Mouse (Mus musculus) heart, adult 2 months (tissue): Measurements from ENCODE around the gene Ssrp1. TPM values are rescaled to one million over a fixed set of nuclear protein-coding genes. Genes with fewer than 3 reads are reported as not detected.

Experiments
- DNase-seq, 2 experiments: peaks; one replicate each; pipeline ENCODE4 v3.0.0; 2021
- H3K27ac ChIP-seq: fragments of 200-600 bp; 2 replicates; pipeline ENCODE4 v1.8.1; 2022
- H3K27me3 ChIP-seq: fragments of 200-500 bp; 2 replicates; pipeline ENCODE4 v1.6.1; 2012; ENCODE audit warnings: mild to moderate bottlenecking, low read length, inconsistent platforms, mixed read lengths; ENCODE audit not compliant: control insufficient read depth, insufficient read depth
- H3K36me3 ChIP-seq: fragments of 200-500 bp; 2 replicates; pipeline ENCODE4 v1.6.1; 2012; ENCODE audit warnings: low read length, inconsistent platforms; ENCODE audit not compliant: control insufficient read depth, insufficient read depth
- H3K4me1 ChIP-seq: fragments of 200-500 bp; 2 replicates; pipeline ENCODE4 v1.6.1; 2011; ENCODE audit warnings: low read length; ENCODE audit not compliant: control insufficient read depth, insufficient read depth
- H3K4me3 ChIP-seq: fragments of 200-600 bp; 2 replicates; pipeline ENCODE4 v1.8.1; 2022
- H3K79me2 ChIP-seq: fragments of 200-500 bp; replicated peaks from 2 replicates; pipeline ENCODE4 v1.6.1; 2012; ENCODE audit warnings: mild to moderate bottlenecking, inconsistent platforms, low read length, moderate library complexity, mixed read lengths; ENCODE audit not compliant: control insufficient read depth, insufficient read depth
- H3K9ac ChIP-seq: fragments of 200-500 bp; 2 replicates; pipeline ENCODE4 v1.6.1; 2012; ENCODE audit warnings: low read depth, mild to moderate bottlenecking, control low read depth, inconsistent platforms, low read length, mixed read lengths
- CTCF ChIP-seq: fragments of 200-600 bp; IDR thresholded peaks from 2 replicates; pipeline ENCODE4 v1.8.1; 2022; ENCODE audit warnings: antibody characterized with exemption, mild to moderate bottlenecking, moderate library complexity
- EP300 ChIP-seq: fragments of 200-500 bp; IDR thresholded peaks from 2 replicates; pipeline ENCODE4 v1.6.1; 2011; ENCODE audit warnings: low read depth, low read length, control low read depth; ENCODE audit not compliant: insufficient read depth
- POLR2A ChIP-seq: fragments of 200-500 bp; IDR thresholded peaks from 2 replicates; pipeline ENCODE4 v1.6.1; 2011; ENCODE audit warnings: mild to moderate bottlenecking, low read depth, low read length, control low read depth; ENCODE audit not compliant: insufficient read depth
- WGBS: fragments of 180-500 bp; shearing (Covaris S2); methylation state at CpG from one replicate; pipeline ENCODE4 v1.1.7; 2018; 5-methylcytosine and 5-hydroxymethylcytosine counted together
- intact Hi-C: fragments of 180-260 bp; cut with DNase I; formaldehyde crosslinking; loops from one replicate; pipeline ENCODE4 v1.15.1; 2025
- long read RNA-seq: library from polyadenylated mRNA; stranded (forward); transcript quantifications from one replicate; pipeline ENCODE4 v2.0.0, GENCODE M21; 2021
- polyA plus RNA-seq: library from polyadenylated mRNA; depleted of rRNA; stranded (reverse); fragments of >200 nt; gene quantifications from 2 replicates; pipeline ENCODE4 v1.2.3, GENCODE M21; 2012; rRNA removed
- total RNA-seq, 2 experiments: library from RNA; stranded (reverse); gene quantifications; 2 replicates each; pipeline ENCODE4 v1.2.3; 2021

The Ssrp1 gene
- total RNA-seq (10 to 100 TPM; 38.8 to 39.0 TPM), polyA plus RNA-seq (39.6 and 59.5 TPM in 2 replicates)
- long read RNA-seq, transcript Ssrp1-201 (17 exons, 2,739 nt) = major isoform, 51 of 62 reads
- long read RNA-seq, partial matches to known transcripts = 5 of 62 reads
- long read RNA-seq, other reads (novel, unspliced or antisense) = 4 of 62 reads

DNA sequence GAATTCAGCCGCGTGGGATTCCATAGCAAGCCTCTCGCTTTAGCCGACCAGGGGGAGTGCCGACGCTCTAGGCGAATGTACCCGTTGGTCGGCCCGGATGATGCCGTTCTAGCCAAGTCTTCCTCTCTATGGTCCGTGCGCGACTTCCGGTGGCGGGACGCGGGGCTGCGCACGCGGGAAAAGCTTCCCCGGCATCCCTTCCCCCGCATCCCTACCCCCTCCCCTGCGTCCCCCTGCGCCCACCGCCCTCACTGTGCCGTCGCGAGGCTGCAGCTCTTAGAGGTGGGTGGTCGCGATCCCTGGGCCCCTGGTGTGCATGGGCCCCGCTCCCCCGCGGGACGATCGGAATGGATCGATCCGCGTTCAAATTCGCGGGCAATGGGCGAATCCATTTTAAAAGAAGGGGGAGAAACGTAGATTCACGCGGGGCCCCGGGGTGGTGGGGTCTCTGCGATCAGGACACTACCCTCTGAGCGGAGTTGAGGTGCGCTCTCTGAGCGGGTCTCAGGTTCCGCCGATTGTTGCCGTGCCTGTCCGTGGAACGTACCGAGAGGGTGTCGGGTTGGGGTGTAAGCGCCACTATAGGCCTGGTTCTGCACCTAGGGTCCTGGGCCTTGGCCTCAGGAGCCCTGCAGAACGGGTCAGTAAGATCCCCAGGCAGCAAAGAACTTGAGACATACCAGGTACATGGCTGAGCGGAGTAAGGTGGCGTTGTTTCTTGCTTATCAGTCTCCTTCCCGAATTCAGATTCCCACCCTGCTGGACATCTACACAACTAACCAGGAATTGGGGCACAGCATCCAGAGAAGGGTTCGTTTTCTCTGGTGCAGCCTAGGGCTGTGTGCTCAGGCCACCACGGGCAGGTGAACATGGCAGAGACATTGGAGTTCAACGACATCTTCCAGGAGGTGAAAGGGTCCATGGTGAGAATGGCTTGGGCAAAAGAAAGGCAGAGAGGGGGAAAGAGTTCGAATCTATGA is at the start of gene Ssrp1, which contains the start of gene P2rx3:
Ssrp1 (plus strand) TSS at position 188 of the 980 bp plus-strand sequence.
P2rx3 (minus strand) TSS at position 416 of the 980 bp plus-strand sequence.
- H3K4me3 ChIP-seq = peak within 1 kb of the TSS; percentile 99
- peak; percentile 28 for TF ChIP-seq CTCF
- peak; percentile 64; the same call in 1 of the 2 replicates for TF ChIP-seq EP300
- peak; percentile 75 for TF ChIP-seq POLR2A
- no peaks in the 10 kb centered on the region for H3K79me2 ChIP-seq
- H3K27ac ChIP-seq = peak within 1 kb of the TSS; percentile 91
- no peaks in the 10 kb centered on the region for H3K27me3 ChIP-seq
- H3K9ac ChIP-seq = peak within 1 kb of the TSS; percentile 90
- peaks cover 5% of the 10 kb centered on the region for H3K4me1 ChIP-seq
- WGBS = 1% methylated on average over 66 of the region's 66 CpGs
- H3K36me3 ChIP-seq = no peaks in the 10 kb centered on the region; the same call in 1 of the 2 replicates
- peak; percentile 92 to 93 for DNase-seq
- intact Hi-C loops = loop anchor here (1.0 to 5.0 kb wide), 2 partner anchors 10 to 310 kb away; partner anchors contain the start of gene Clp1

DNA sequence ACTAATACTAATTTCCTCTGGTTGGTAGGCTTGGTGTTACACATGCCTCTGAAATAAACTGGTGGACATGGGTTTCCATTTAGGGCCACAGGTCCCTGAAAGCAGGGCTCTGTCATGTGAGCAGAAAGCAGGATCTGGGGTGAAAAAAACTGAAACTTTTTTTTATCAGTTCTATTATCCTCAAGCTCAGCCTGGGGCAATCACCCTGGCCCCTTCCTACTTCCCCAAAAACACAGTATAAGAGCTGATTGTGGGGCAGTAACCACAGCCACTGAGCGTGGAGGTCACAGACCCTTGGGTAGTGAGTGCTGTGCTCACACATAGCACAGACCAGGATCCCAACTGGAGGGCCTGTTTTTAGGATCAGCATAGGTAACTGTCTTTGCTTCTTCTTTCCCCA is 49.1 kb upstream of the Ssrp1 start, which contains the start of gene Prg3:
Prg3 (plus strand) TSS at position 286 of the 400 bp plus-strand sequence.
- no peak for TF ChIP-seq CTCF
- TF ChIP-seq EP300 = no peak
- TF ChIP-seq POLR2A = no peak
- Histone ChIP-seq H3K4me3 (no peak within 1 kb of the TSS), H3K36me3 (no peaks in the 10 kb centered on the region), H3K27ac (no peak within 1 kb of the TSS), H3K27me3 (no peaks in the 10 kb centered on the region), H3K9ac (no peak within 1 kb of the TSS), H3K79me2 (no peaks in the 10 kb centered on the region), H3K4me1 (no peaks in the 10 kb centered on the region)
- WGBS = 70% methylated on average over 1 of the region's 1 CpGs
- intact Hi-C loops = no loop called here
- no peak for DNase-seq

DNA sequence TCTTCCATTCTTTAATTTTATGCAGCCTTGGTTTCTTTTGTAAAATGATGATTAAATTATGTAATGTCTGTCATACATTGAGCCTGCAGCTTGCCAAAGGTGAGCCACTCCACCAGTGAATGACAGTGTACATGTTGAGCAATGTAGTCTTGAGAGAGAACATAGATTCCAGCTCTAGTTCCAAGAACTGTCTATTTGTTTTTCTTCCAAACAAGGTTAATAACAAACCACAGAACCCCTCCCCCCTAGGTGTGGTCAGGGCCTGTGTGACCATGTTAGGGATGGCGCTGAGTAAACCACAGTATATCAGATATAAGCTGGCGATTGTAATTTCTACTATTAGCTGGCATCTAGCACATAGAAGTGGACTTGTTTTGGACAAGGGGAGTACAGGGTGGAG is 40.7 kb upstream of the Ssrp1 start:
- 89% methylated on average over 2 of the region's 2 CpGs for WGBS
- no peaks in the 10 kb centered on the region for H3K27me3 ChIP-seq
- no peak overlapping the region for H3K4me3 ChIP-seq
- no peak overlapping the region for H3K9ac ChIP-seq
- H3K27ac ChIP-seq = no peak overlapping the region
- H3K79me2 ChIP-seq = no peaks in the 10 kb centered on the region
- H3K36me3 ChIP-seq = no peaks in the 10 kb centered on the region
- H3K4me1 ChIP-seq = peaks cover 11% of the 10 kb centered on the region
- intact Hi-C loops = no loop called here
- TF ChIP-seq POLR2A (no peak), CTCF (no peak), EP300 (no peak)
- no peak for DNase-seq

DNA sequence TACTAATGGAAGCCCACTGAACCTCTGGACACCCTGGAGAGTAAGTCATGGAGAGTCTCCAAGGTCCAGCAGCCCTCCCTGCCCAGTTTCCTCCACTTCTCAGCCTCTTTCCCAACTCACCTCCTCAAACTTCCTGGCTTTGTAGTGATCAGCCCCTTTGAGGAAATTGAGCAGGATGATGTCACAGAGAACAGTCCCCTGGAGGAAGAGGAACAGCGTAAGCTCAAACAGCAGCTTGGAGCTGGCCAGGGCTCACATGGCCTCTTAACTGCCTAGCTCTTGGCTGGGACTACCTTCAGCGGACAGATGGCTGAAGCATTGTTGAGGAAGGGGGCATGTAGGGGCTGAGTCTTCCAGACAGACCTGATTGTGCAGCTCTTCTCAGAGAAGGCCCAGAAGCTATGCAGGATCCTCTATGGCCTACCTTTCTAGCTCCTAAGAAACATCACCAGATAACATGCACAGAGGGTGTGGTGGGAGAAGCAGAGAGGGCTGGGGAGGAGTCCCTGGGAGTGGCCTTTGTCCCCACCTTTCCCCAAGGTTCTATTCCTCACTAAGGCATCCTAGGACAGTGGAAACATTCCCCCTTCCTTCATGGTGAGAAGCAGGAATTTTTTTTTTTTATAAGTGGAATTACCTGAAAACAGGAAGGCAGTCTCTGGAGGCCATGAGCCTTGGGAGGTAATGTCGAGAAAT is 37.4 kb upstream of the Ssrp1 start:
- intact Hi-C loops = no loop called here

DNA sequence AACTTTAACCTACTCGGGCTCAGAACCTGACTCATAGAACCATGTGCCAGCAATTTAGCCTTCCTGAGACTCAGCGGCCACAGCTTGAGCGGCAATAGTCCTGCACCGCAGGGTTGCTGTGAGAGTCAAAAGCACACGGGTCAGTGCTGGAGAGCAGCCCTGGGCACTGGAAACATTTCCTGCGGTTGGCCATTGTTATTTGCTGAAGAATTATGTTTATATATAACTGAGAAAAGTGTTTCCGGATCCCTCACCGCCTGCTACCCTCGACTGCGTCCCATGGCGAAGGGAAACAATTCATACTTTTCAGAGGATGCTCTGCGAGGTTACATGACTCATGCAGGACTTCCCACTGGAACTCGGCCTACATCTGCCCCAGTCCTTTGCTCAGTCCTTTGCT is 35.5 kb upstream of the Ssrp1 start:
- H3K27me3 ChIP-seq = no peaks in the 10 kb centered on the region
- intact Hi-C loops = no loop called here
- no peak overlapping the region for H3K9ac ChIP-seq
- DNase-seq = peak in 1 of 2 experiments; percentile 27
- peaks cover 19% of the 10 kb centered on the region for H3K4me1 ChIP-seq
- H3K79me2 ChIP-seq = no peaks in the 10 kb centered on the region
- 49% methylated on average over 13 of the region's 13 CpGs for WGBS
- peak overlapping the region; percentile 54 for H3K27ac ChIP-seq
- no peaks in the 10 kb centered on the region for H3K36me3 ChIP-seq
- no peak overlapping the region for H3K4me3 ChIP-seq
- TF ChIP-seq POLR2A (no peak), CTCF (no peak)

More for the DNA sequence above, 37.4 kb upstream of the Ssrp1 start:
- peak overlapping the region; percentile 57 for H3K27ac ChIP-seq
- peak; percentile 28 to 33 for DNase-seq
- no peak overlapping the region for H3K4me3 ChIP-seq
- H3K36me3 ChIP-seq = no peaks in the 10 kb centered on the region
- H3K79me2 ChIP-seq = no peaks in the 10 kb centered on the region
- TF ChIP-seq EP300 (no peak), POLR2A (peak; percentile 63)
- WGBS = 34% methylated on average over 3 of the region's 3 CpGs
- H3K9ac ChIP-seq = no peak overlapping the region
- H3K27me3 ChIP-seq = no peaks in the 10 kb centered on the region
- peaks cover 19% of the 10 kb centered on the region for H3K4me1 ChIP-seq
